Mouse (Mus musculus) forebrain, embryonic 15.5 days (tissue): ENCODE results near the gene Cox5a. TPM values are rescaled to one million over a fixed set of nuclear protein-coding genes. Genes with fewer than 3 reads are reported as not detected.

Experiments
- ATAC-seq: fragments of 200-750 bp; cut with Nextera tagmentation; replicated peaks from 2 replicates; pipeline ENCODE4 v1.8.0; 2017; ENCODE audit warnings: mild to moderate bottlenecking, moderate TSS enrichment, moderate library complexity
- H3K27ac ChIP-seq: fragments of 300-500 bp; sonication (generic); replicated peaks from 2 replicates; pipeline ENCODE4 v1.5.1; 2015; ENCODE audit warnings: mild to moderate bottlenecking, inconsistent platforms
- H3K27me3 ChIP-seq: fragments of 300-500 bp; sonication (generic); 2 replicates; pipeline ENCODE4 v1.6.1; 2015; ENCODE audit warnings: inconsistent platforms
- H3K36me3 ChIP-seq: fragments of 300-500 bp; sonication (generic); 2 replicates; pipeline ENCODE4 v1.6.1; 2015; ENCODE audit warnings: mild to moderate bottlenecking, inconsistent platforms
- H3K4me1 ChIP-seq: fragments of 300-500 bp; sonication (generic); 2 replicates; pipeline ENCODE4 v1.6.1; 2015; ENCODE audit warnings: inconsistent platforms
- H3K4me2 ChIP-seq: fragments of 300-500 bp; sonication (generic); replicated peaks from 2 replicates; pipeline ENCODE4 v1.6.1; 2015; ENCODE audit warnings: mild to moderate bottlenecking, inconsistent platforms
- H3K4me3 ChIP-seq: fragments of 300-500 bp; sonication (generic); 2 replicates; pipeline ENCODE4 v1.5.1; 2015; ENCODE audit warnings: mild to moderate bottlenecking, inconsistent platforms
- H3K9ac ChIP-seq: fragments of 300-500 bp; sonication (generic); replicated peaks from 2 replicates; pipeline ENCODE4 v1.6.1; 2015; ENCODE audit warnings: mild to moderate bottlenecking, inconsistent platforms
- H3K9me3 ChIP-seq: fragments of 300-500 bp; sonication (generic); 2 replicates; pipeline ENCODE4 v1.6.1; 2016; ENCODE audit warnings: inconsistent platforms
- whole genome bisulfite sequencing: fragments of 180-500 bp; shearing (Covaris S2); methylation state at CpG from one replicate; pipeline ENCODE4 v1.1.7; 2015; ENCODE audit warnings: mixed read lengths; 5-methylcytosine and 5-hydroxymethylcytosine counted together
- polyA plus RNA-seq: library from polyadenylated mRNA; unstranded; fragments of >200 nt; fragmentation: Nextera tagmentation; extraction: Ambion mirVana; gene quantifications from 2 replicates; pipeline ENCODE4 v1.2.1, GENCODE M21; 2015

Cox5a gene
- polyA plus RNA-seq, 1 experiment from 2014 or later: 751 TPM

- Histone ChIP-seq H3K36me3 (peaks cover 9% of the 10 kb centered on the region; the same call in 1 of the 2 replicates), H3K9ac (no peak overlapping the region), H3K4me2 (no peak overlapping the region), H3K27ac (no peak overlapping the region), H3K4me1 (peaks cover 18% of the 10 kb centered on the region), H3K4me3 (no peak overlapping the region), H3K9me3 (no peaks in the 10 kb centered on the region), H3K27me3 (no peaks in the 10 kb centered on the region)
- ATAC-seq: peak; percentile 26
- WGBS: 77% methylated on average over 11 of the region's 11 CpGs
These were observed 32.0 kb downstream of the Cox5a start for GRCm38 (mm10) chr9:57553119-57553518.

GRCm38 (mm10) chr9:57554753-57555152 is 33.7 kb downstream of the Cox5a start:
- Histone ChIP-seq H3K9me3 (no peaks in the 10 kb centered on the region), H3K27ac (no peak overlapping the region), H3K27me3 (no peaks in the 10 kb centered on the region), H3K4me1 (peaks cover 9% of the 10 kb centered on the region), H3K36me3 (no peaks in the 10 kb centered on the region), H3K9ac (no peak overlapping the region), H3K4me3 (no peak overlapping the region), H3K4me2 (no peak overlapping the region)
- ATAC-seq: no peak
- 25% methylated on average over 3 of the region's 3 CpGs for WGBS

- no peak for ATAC-seq
- Histone ChIP-seq H3K4me2 (no peak overlapping the region), H3K27me3 (no peaks in the 10 kb centered on the region), H3K9me3 (no peaks in the 10 kb centered on the region), H3K4me3 (no peak overlapping the region), H3K4me1 (peaks cover 18% of the 10 kb centered on the region), H3K36me3 (no peaks in the 10 kb centered on the region), H3K27ac (no peak overlapping the region), H3K9ac (no peak overlapping the region)
- 72% methylated on average over 3 of the region's 3 CpGs for WGBS
These were observed 36.1 kb downstream of the Cox5a start for GRCm38 (mm10) chr9:57557215-57557614.

GRCm38 (mm10) chr9:57558625-57559024 is 37.6 kb downstream of the Cox5a start:
- Histone ChIP-seq H3K27me3 (no peaks in the 10 kb centered on the region), H3K27ac (no peak overlapping the region), H3K4me3 (no peak overlapping the region), H3K9ac (no peak overlapping the region), H3K36me3 (no peaks in the 10 kb centered on the region), H3K9me3 (no peaks in the 10 kb centered on the region), H3K4me2 (no peak overlapping the region), H3K4me1 (peaks cover 25% of the 10 kb centered on the region)
- ATAC-seq: no peak
- WGBS: 85% methylated on average over 4 of the region's 4 CpGs

- Histone ChIP-seq H3K27ac (no peak overlapping the region), H3K9me3 (no peaks in the 10 kb centered on the region), H3K4me2 (no peak overlapping the region), H3K9ac (no peak overlapping the region), H3K4me1 (peaks cover 25% of the 10 kb centered on the region), H3K36me3 (no peaks in the 10 kb centered on the region), H3K27me3 (no peaks in the 10 kb centered on the region), H3K4me3 (no peak overlapping the region)
- ATAC-seq: no peak
- whole genome bisulfite sequencing: 74% methylated on average over 2 of the region's 2 CpGs
These were observed 38.5 kb downstream of the Cox5a start for GRCm38 (mm10) chr9:57559568-57559967.

GRCm38 (mm10) chr9:57560263-57560662 is 39.2 kb downstream of the Cox5a start:
- H3K27ac ChIP-seq: peak overlapping the region; percentile 87
- peak overlapping the region; percentile 79 for H3K4me2 ChIP-seq
- H3K4me3 ChIP-seq: peak overlapping the region; percentile 77
- no peaks in the 10 kb centered on the region for H3K9me3 ChIP-seq
- peaks cover 30% of the 10 kb centered on the region for H3K4me1 ChIP-seq
- no peaks in the 10 kb centered on the region for H3K36me3 ChIP-seq
- 0 out of 2 replicates have a peak, but pooled peaks have one; percentile 11 for ATAC-seq
- peak overlapping the region; percentile 78 for H3K9ac ChIP-seq
- 26% methylated on average over 7 of the region's 7 CpGs for WGBS
- H3K27me3 ChIP-seq: no peaks in the 10 kb centered on the region

- H3K4me1 ChIP-seq: peaks cover 38% of the 10 kb centered on the region
- no peaks in the 10 kb centered on the region for H3K9me3 ChIP-seq
- H3K27me3 ChIP-seq: no peaks in the 10 kb centered on the region
- peak; percentile 100 for ATAC-seq
- no peaks in the 10 kb centered on the region for H3K36me3 ChIP-seq
- H3K9ac ChIP-seq: peak within 1 kb of the TSS; percentile 78
- WGBS: under 1% methylated on average over 37 of the region's 37 CpGs
- H3K4me3 ChIP-seq: peak within 1 kb of the TSS; percentile 77
- H3K27ac ChIP-seq: peak within 1 kb of the TSS; percentile 87
- H3K4me2 ChIP-seq: peak within 1 kb of the TSS; percentile 79
These were observed 40.0 kb downstream of the Cox5a start, which contains the start of gene Scamp2 for GRCm38 (mm10) chr9:57560861-57561710. Gene Scamp2 (plus strand): TSS chr9:57560943.

- peak overlapping the region; percentile 77 for H3K4me3 ChIP-seq
- H3K4me1 ChIP-seq: peaks cover 43% of the 10 kb centered on the region
- H3K4me2 ChIP-seq: peak overlapping the region; percentile 79
- no peaks in the 10 kb centered on the region for H3K27me3 ChIP-seq
- 0 out of 2 replicates have a peak overlapping the region, but pooled peaks have one; percentile 78 for H3K9ac ChIP-seq
- no peak for ATAC-seq
- H3K27ac ChIP-seq: no peak overlapping the region
- no peaks in the 10 kb centered on the region for H3K9me3 ChIP-seq
- H3K36me3 ChIP-seq: no peaks in the 10 kb centered on the region
- 82% methylated on average over 13 of the region's 13 CpGs for WGBS
These were observed 40.6 kb downstream of the Cox5a start for GRCm38 (mm10) chr9:57561711-57562099.

- Histone ChIP-seq H3K9me3 (no peaks in the 10 kb centered on the region), H3K27me3 (no peaks in the 10 kb centered on the region), H3K36me3 (no peaks in the 10 kb centered on the region), H3K9ac (no peak overlapping the region), H3K4me1 (peaks cover 47% of the 10 kb centered on the region), H3K4me3 (no peak overlapping the region), H3K4me2 (no peak overlapping the region), H3K27ac (no peak overlapping the region)
- WGBS: 90% methylated on average over 4 of the region's 4 CpGs
- no peak for ATAC-seq
These were observed 41.9 kb downstream of the Cox5a start for GRCm38 (mm10) chr9:57562896-57563372.

GRCm38 (mm10) chr9:57564609-57565008 is 43.5 kb downstream of the Cox5a start:
- no peaks in the 10 kb centered on the region for H3K27me3 ChIP-seq
- H3K36me3 ChIP-seq: peaks cover 16% of the 10 kb centered on the region
- no peak overlapping the region for H3K4me2 ChIP-seq
- WGBS: 88% methylated on average over 6 of the region's 6 CpGs
- H3K4me3 ChIP-seq: no peak overlapping the region
- ATAC-seq: no peak
- H3K9ac ChIP-seq: no peak overlapping the region
- no peak overlapping the region for H3K27ac ChIP-seq
- no peaks in the 10 kb centered on the region for H3K9me3 ChIP-seq
- peaks cover 47% of the 10 kb centered on the region for H3K4me1 ChIP-seq

- 27% methylated on average over 10 of the region's 10 CpGs for WGBS
- H3K36me3 ChIP-seq: peaks cover 17% of the 10 kb centered on the region
- H3K27me3 ChIP-seq: no peaks in the 10 kb centered on the region
- peak; percentile 39; the same call in 1 of the 2 replicates for ATAC-seq
- peak overlapping the region; percentile 62 for H3K27ac ChIP-seq
- H3K4me1 ChIP-seq: peaks cover 42% of the 10 kb centered on the region
- H3K4me3 ChIP-seq: no peak overlapping the region
- no peaks in the 10 kb centered on the region for H3K9me3 ChIP-seq
- H3K4me2 ChIP-seq: no peak overlapping the region
- no peak overlapping the region for H3K9ac ChIP-seq
These were observed 44.7 kb downstream of the Cox5a start for GRCm38 (mm10) chr9:57565741-57566221.

GRCm38 (mm10) chr9:57566846-57567245 is 45.8 kb downstream of the Cox5a start:
- H3K4me3 ChIP-seq: no peak overlapping the region
- ATAC-seq: no peak
- no peak overlapping the region for H3K4me2 ChIP-seq
- H3K9ac ChIP-seq: no peak overlapping the region
- WGBS: 60% methylated on average over 8 of the region's 8 CpGs
- H3K36me3 ChIP-seq: peaks cover 17% of the 10 kb centered on the region
- H3K9me3 ChIP-seq: no peaks in the 10 kb centered on the region
- no peak overlapping the region for H3K27ac ChIP-seq
- H3K27me3 ChIP-seq: no peaks in the 10 kb centered on the region
- peaks cover 35% of the 10 kb centered on the region for H3K4me1 ChIP-seq
